Mouse (Mus musculus): ENCODE results near the gene Reps2.

DNA sequence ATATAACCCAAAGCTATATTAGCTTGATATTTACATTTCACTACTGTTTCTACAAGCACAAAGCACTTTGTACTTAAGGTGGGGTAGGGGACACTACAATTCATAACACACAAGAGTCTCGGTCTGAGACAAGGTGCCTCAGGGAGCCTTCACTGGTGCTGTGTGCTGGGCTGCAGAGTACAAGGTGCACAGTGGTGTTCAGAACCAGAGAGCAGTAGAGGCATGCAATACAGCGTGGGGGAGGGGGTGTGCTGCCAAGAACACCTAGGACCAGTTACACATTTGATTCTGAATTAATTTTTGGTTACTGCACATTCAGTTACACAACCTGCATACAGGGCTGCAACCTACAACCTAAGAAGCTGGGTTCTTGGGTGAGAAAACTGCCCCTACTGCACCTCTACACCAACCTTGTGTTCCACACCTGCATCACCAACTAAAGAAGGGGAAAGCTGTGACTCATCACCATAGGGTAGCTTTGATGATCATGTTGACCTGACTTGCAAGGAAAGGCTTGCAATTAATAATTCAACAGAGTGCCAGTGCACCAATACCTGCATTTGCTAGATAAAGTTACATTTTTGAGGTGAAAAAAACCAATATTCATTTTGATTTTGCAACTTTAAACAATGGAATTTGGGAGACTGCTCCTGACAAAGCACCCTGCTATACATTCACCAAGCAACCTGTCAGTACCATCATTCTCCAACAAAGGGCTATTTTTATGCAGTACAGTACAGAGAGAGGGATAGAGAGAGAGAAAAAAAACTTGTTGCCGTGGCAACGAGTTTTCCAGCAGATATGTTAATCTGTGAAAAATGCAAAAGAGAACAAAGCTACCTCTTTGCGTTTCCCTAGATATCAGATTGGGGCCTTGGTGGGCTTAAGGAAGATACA, 22.0 kb downstream of the Reps2 start:
- TF ChIP-seq POLR2A (IDR thresholded peaks at IDR 0.05; ENCODE audit: control insufficient read depth, extremely low read depth, insufficient read depth, low read length, poor library complexity): no peak
- no peak for TF ChIP-seq CTCF (IDR thresholded peaks at IDR 0.05; ENCODE audit: borderline replicate concordance, control insufficient read depth, extremely low read depth, insufficient read depth, low read length, poor library complexity)

Measured in thymus, adult 2 months (tissue).